Mouse (Mus musculus) hindbrain, embryonic 13.5 days (tissue): ENCODE results near the gene Uvssa. TPM values are rescaled to one million over a fixed set of nuclear protein-coding genes. Genes with fewer than 3 reads are reported as not detected.
"Not testable (repeated sequence)": the region's sequence is repeated elsewhere in the genome, so short reads cannot be mapped to it uniquely, and the experiment has no call there.

Source experiments
- ATAC-seq: fragments of 200-750 bp; cut with Nextera tagmentation; 2 replicates; pipeline ENCODE4 v1.8.0; 2017; ENCODE audit warnings: moderate TSS enrichment; ENCODE audit not compliant: low FRiP score
- H3K27ac ChIP-seq: fragments of 300-500 bp; sonication (generic); 2 replicates; pipeline ENCODE4 v1.5.1; 2015; ENCODE audit warnings: inconsistent platforms, mild to moderate bottlenecking, moderate library complexity
- H3K27me3 ChIP-seq: fragments of 300-500 bp; sonication (generic); 2 replicates; pipeline ENCODE4 v1.6.1; 2015; ENCODE audit warnings: mild to moderate bottlenecking, inconsistent platforms
- H3K36me3 ChIP-seq: fragments of 300-500 bp; sonication (generic); 2 replicates; pipeline ENCODE4 v1.6.1; 2015; ENCODE audit warnings: mild to moderate bottlenecking, inconsistent platforms
- H3K4me1 ChIP-seq: fragments of 300-500 bp; sonication (generic); replicated peaks from 2 replicates; pipeline ENCODE4 v1.6.1; 2015; ENCODE audit warnings: inconsistent platforms
- H3K4me2 ChIP-seq: fragments of 300-500 bp; sonication (generic); 2 replicates; pipeline ENCODE4 v1.6.1; 2015; ENCODE audit warnings: inconsistent platforms, mild to moderate bottlenecking, moderate library complexity
- H3K4me3 ChIP-seq: fragments of 300-500 bp; sonication (generic); 2 replicates; pipeline ENCODE4 v1.5.1; 2015; ENCODE audit warnings: mild to moderate bottlenecking, inconsistent platforms
- H3K9ac ChIP-seq: fragments of 300-500 bp; sonication (generic); 2 replicates; pipeline ENCODE4 v1.6.1; 2015; ENCODE audit warnings: mild to moderate bottlenecking, inconsistent platforms
- H3K9me3 ChIP-seq: fragments of 300-500 bp; sonication (generic); 2 replicates; pipeline ENCODE4 v1.6.1; 2016; ENCODE audit warnings: inconsistent platforms
- WGBS: fragments of 180-500 bp; shearing (Covaris S2); methylation state at CpG from one replicate; pipeline ENCODE4 v1.1.7; 2015; 5-methylcytosine and 5-hydroxymethylcytosine counted together
- polyA plus RNA-seq: library from polyadenylated mRNA; unstranded; fragments of >200 nt; fragmentation: Nextera tagmentation; extraction: Ambion mirVana; gene quantifications from 2 replicates; pipeline ENCODE4 v1.2.1, GENCODE M21; 2015

Uvssa gene
- 8.7 and 9.0 TPM in 2 replicates for polyA plus RNA-seq

- WGBS: under 1% methylated on average over 46 of the region's 46 CpGs
- Histone ChIP-seq H3K9ac (peak within 1 kb of the TSS; percentile 86), H3K4me3 (peak within 1 kb of the TSS; percentile 65), H3K4me2 (peak within 1 kb of the TSS; percentile 86), H3K27ac (peak within 1 kb of the TSS; percentile 98), H3K36me3 (peaks cover 27% of the 10 kb centered on the region), H3K9me3 (no peaks in the 10 kb centered on the region), H3K27me3 (no peaks in the 10 kb centered on the region), H3K4me1 (peaks cover 17% of the 10 kb centered on the region)
- ATAC-seq: peak; percentile 99
Observed at GRCm38 (mm10) chr5:33378302-33378854, at the start of gene Uvssa. Gene Uvssa, plus strand, starts transcription at chr5:33378549.

- H3K9ac ChIP-seq: peak overlapping the region; percentile 78
- H3K4me2 ChIP-seq: peak overlapping the region; percentile 77
- peak overlapping the region; percentile 100 for H3K4me3 ChIP-seq
- H3K27ac ChIP-seq: peak overlapping the region; percentile 93
- peaks cover 14% of the 10 kb centered on the region for H3K36me3 ChIP-seq
- H3K9me3 ChIP-seq: no peaks in the 10 kb centered on the region
- no peaks in the 10 kb centered on the region for H3K27me3 ChIP-seq
- H3K4me1 ChIP-seq: peaks cover 26% of the 10 kb centered on the region
- 23% methylated on average over 18 of the region's 18 CpGs for WGBS
- no peak for ATAC-seq
Observed at GRCm38 (mm10) chr5:33334381-33335272, 43.7 kb upstream of the Uvssa start.

- peak; percentile 100 for ATAC-seq
- no peaks in the 10 kb centered on the region for H3K9me3 ChIP-seq
- peaks cover 26% of the 10 kb centered on the region for H3K4me1 ChIP-seq
- H3K4me2 ChIP-seq: peak within 1 kb of the TSS; percentile 77
- no peaks in the 10 kb centered on the region for H3K27me3 ChIP-seq
- peak within 1 kb of the TSS; percentile 99 for H3K9ac ChIP-seq
- peaks cover 14% of the 10 kb centered on the region for H3K36me3 ChIP-seq
- under 1% methylated on average over 68 of the region's 71 CpGs for WGBS
- H3K27ac ChIP-seq: peak within 1 kb of the TSS; percentile 93
- peak within 1 kb of the TSS; percentile 100 for H3K4me3 ChIP-seq
Observed at GRCm38 (mm10) chr5:33335273-33335976, 42.9 kb upstream of the Uvssa start, which contains the start of gene Maea. Gene Maea, plus strand, starts transcription at chr5:33335509.

- H3K27me3 ChIP-seq: no peaks in the 10 kb centered on the region
- H3K27ac ChIP-seq: peak overlapping the region; percentile 87
- under 1% methylated on average over 31 of the region's 31 CpGs for WGBS
- H3K4me2 ChIP-seq: peak overlapping the region; percentile 77
- H3K36me3 ChIP-seq: peaks cover 14% of the 10 kb centered on the region
- H3K4me1 ChIP-seq: peaks cover 26% of the 10 kb centered on the region
- peak overlapping the region; percentile 100 for H3K4me3 ChIP-seq
- no peak for ATAC-seq
- H3K9me3 ChIP-seq: no peaks in the 10 kb centered on the region
- H3K9ac ChIP-seq: peak overlapping the region; percentile 99
Observed at GRCm38 (mm10) chr5:33335977-33336360, 42.4 kb upstream of the Uvssa start.

GRCm38 (mm10) chr5:33337206-33337605 is 41.1 kb upstream of the Uvssa start:
- peak overlapping the region; percentile 99 for H3K9ac ChIP-seq
- H3K4me2 ChIP-seq: peak overlapping the region; percentile 77
- ATAC-seq: no peak
- WGBS: 86% methylated on average over 8 of the region's 8 CpGs
- peak overlapping the region; percentile 100; the same call in 1 of the 2 replicates for H3K4me3 ChIP-seq
- peaks cover 26% of the 10 kb centered on the region for H3K4me1 ChIP-seq
- H3K27me3 ChIP-seq: no peaks in the 10 kb centered on the region
- H3K9me3 ChIP-seq: no peaks in the 10 kb centered on the region
- no peak overlapping the region for H3K27ac ChIP-seq
- peaks cover 14% of the 10 kb centered on the region for H3K36me3 ChIP-seq

GRCm38 (mm10) chr5:33341165-33341564 is 37.2 kb upstream of the Uvssa start:
- no peak for ATAC-seq
- Histone ChIP-seq H3K27ac (no peak overlapping the region), H3K4me2 (no peak overlapping the region), H3K4me3 (no peak overlapping the region), H3K4me1 (peaks cover 22% of the 10 kb centered on the region), H3K9ac (no peak overlapping the region), H3K27me3 (no peaks in the 10 kb centered on the region), H3K9me3 (no peaks in the 10 kb centered on the region), H3K36me3 (peaks cover 22% of the 10 kb centered on the region)
- 92% methylated on average over 6 of the region's 6 CpGs for WGBS

- H3K9me3 ChIP-seq, ATAC-seq, H3K9ac ChIP-seq, H3K4me2 ChIP-seq, H3K27ac ChIP-seq, H3K27me3 ChIP-seq, H3K4me3 ChIP-seq: not testable (repeated sequence)
- WGBS: 73% methylated on average over 3 of the region's 3 CpGs
- Histone ChIP-seq H3K36me3 (peaks cover 22% of the 10 kb centered on the region), H3K4me1 (peaks cover 11% of the 10 kb centered on the region)
Observed at GRCm38 (mm10) chr5:33342248-33342647, 36.1 kb upstream of the Uvssa start.

GRCm38 (mm10) chr5:33342821-33343220 is 35.5 kb upstream of the Uvssa start:
- no peak overlapping the region for H3K4me3 ChIP-seq
- ATAC-seq: no peak
- H3K27ac ChIP-seq: no peak overlapping the region
- H3K27me3 ChIP-seq: no peaks in the 10 kb centered on the region
- H3K9me3 ChIP-seq: no peaks in the 10 kb centered on the region
- no peak overlapping the region for H3K9ac ChIP-seq
- no peak overlapping the region for H3K4me2 ChIP-seq
- peaks cover 9% of the 10 kb centered on the region; the same call in 1 of the 2 replicates for H3K4me1 ChIP-seq
- peaks cover 22% of the 10 kb centered on the region for H3K36me3 ChIP-seq

GRCm38 (mm10) chr5:33343571-33343970 is 34.8 kb upstream of the Uvssa start:
- Histone ChIP-seq H3K27ac (no peak overlapping the region), H3K27me3 (no peaks in the 10 kb centered on the region), H3K4me1 (0 out of 2 replicates have a peak, but pooled peaks cover 4% of the 10 kb centered on the region), H3K36me3 (peaks cover 17% of the 10 kb centered on the region), H3K4me2 (no peak overlapping the region), H3K4me3 (no peak overlapping the region), H3K9ac (no peak overlapping the region), H3K9me3 (no peaks in the 10 kb centered on the region)
- no peak for ATAC-seq

- 93% methylated on average over 3 of the region's 3 CpGs for WGBS
- no peak for ATAC-seq
- no peaks in the 10 kb centered on the region for H3K9me3 ChIP-seq
Observed at GRCm38 (mm10) chr5:33344070-33344469, 34.3 kb upstream of the Uvssa start.

GRCm38 (mm10) chr5:33347620-33348019 is 30.7 kb upstream of the Uvssa start:
- Histone ChIP-seq H3K27me3 (no peaks in the 10 kb centered on the region), H3K36me3 (peaks cover 8% of the 10 kb centered on the region), H3K9me3 (no peaks in the 10 kb centered on the region), H3K4me1 (peaks cover 5% of the 10 kb centered on the region; the same call in 1 of the 2 replicates), H3K4me2 (no peak overlapping the region), H3K27ac (no peak overlapping the region), H3K9ac (no peak overlapping the region), H3K4me3 (no peak overlapping the region)
- no peak for ATAC-seq
- WGBS: 85% methylated on average over 3 of the region's 3 CpGs

More at GRCm38 (mm10) chr5:33344070-33344469, 34.3 kb upstream of the Uvssa start:
- H3K9ac ChIP-seq: no peak overlapping the region
- H3K27me3 ChIP-seq: no peaks in the 10 kb centered on the region
- H3K4me1 ChIP-seq: 0 out of 2 replicates have a peak, but pooled peaks cover 4% of the 10 kb centered on the region
- no peak overlapping the region for H3K4me3 ChIP-seq
- H3K27ac ChIP-seq: no peak overlapping the region
- H3K4me2 ChIP-seq: no peak overlapping the region
- H3K36me3 ChIP-seq: peaks cover 14% of the 10 kb centered on the region

GRCm38 (mm10) chr5:33349205-33349604 is 29.1 kb upstream of the Uvssa start:
- Histone ChIP-seq H3K27me3 (no peaks in the 10 kb centered on the region), H3K27ac (no peak overlapping the region), H3K4me2 (no peak overlapping the region), H3K9me3 (no peaks in the 10 kb centered on the region), H3K9ac (no peak overlapping the region), H3K4me1 (peaks cover 12% of the 10 kb centered on the region; the same call in 1 of the 2 replicates), H3K36me3 (peaks cover 8% of the 10 kb centered on the region), H3K4me3 (no peak overlapping the region)
- WGBS: 98% methylated on average over 5 of the region's 5 CpGs
- ATAC-seq: no peak
